Mouse (Mus musculus) liver, postnatal 0 days (tissue): ENCODE results near the gene Clstn2. TPM values are rescaled to one million over a fixed set of nuclear protein-coding genes. Genes with fewer than 3 reads are reported as not detected.

Experiments
- ATAC-seq: fragments of 200-750 bp; cut with Nextera tagmentation; 2 replicates; pipeline ENCODE4 v1.8.0; 2017; ENCODE audit warnings: mild to moderate bottlenecking, moderate library complexity
- DNase-seq: peaks from one replicate; pipeline ENCODE4 v3.0.0-alpha.2; 2016
- H3K27ac ChIP-seq: fragments of 300-500 bp; sonication (generic); 2 replicates; pipeline ENCODE4 v1.5.1; 2014; ENCODE audit warnings: antibody characterized with exemption, moderate library complexity, mild to moderate bottlenecking, low read depth
- H3K27me3 ChIP-seq: fragments of 300-500 bp; sonication (generic); 2 replicates; pipeline ENCODE4 v1.6.1; 2014; ENCODE audit warnings: low read length, control low read depth, mixed read lengths; ENCODE audit not compliant: insufficient read depth
- H3K36me3 ChIP-seq: fragments of 300-500 bp; sonication (generic); replicated peaks from 2 replicates; pipeline ENCODE4 v1.6.1; 2014; ENCODE audit warnings: mild to moderate bottlenecking, control low read depth, low read length, moderate library complexity, mixed read lengths; ENCODE audit not compliant: insufficient read depth
- H3K4me1 ChIP-seq: fragments of 300-500 bp; sonication (generic); 2 replicates; pipeline ENCODE4 v1.6.1; 2014; ENCODE audit warnings: antibody characterized with exemption, mild to moderate bottlenecking, control low read depth; ENCODE audit not compliant: insufficient read depth
- H3K4me2 ChIP-seq: fragments of 300-500 bp; sonication (generic); 2 replicates; pipeline ENCODE4 v1.6.1; 2014; ENCODE audit warnings: low read depth, mild to moderate bottlenecking, low read length, moderate library complexity, mixed read lengths
- H3K4me3 ChIP-seq: fragments of 300-500 bp; sonication (generic); 2 replicates; pipeline ENCODE4 v1.5.1; 2014; ENCODE audit warnings: low read depth, low read length
- H3K9ac ChIP-seq: fragments of 300-500 bp; sonication (generic); replicated peaks from 2 replicates; pipeline ENCODE4 v1.6.1; 2014; ENCODE audit warnings: mild to moderate bottlenecking, moderate library complexity
- H3K9me3 ChIP-seq: fragments of 300-500 bp; sonication (generic); 2 replicates; pipeline ENCODE4 v1.6.1; 2016; ENCODE audit warnings: mild to moderate bottlenecking, control low read depth, low read length, mixed read lengths
- CTCF ChIP-seq: sonication (generic); IDR thresholded peaks from 2 replicates; pipeline ENCODE4 v1.5.1; 2016; ENCODE audit warnings: antibody characterized with exemption, low read depth
- EP300 ChIP-seq: IDR thresholded peaks from 2 replicates; pipeline ENCODE4 v1.6.1; 2016; ENCODE audit warnings: antibody characterized with exemption, low read depth, mild to moderate bottlenecking
- WGBS: fragments of 180-500 bp; shearing (Covaris S2); extraction: QIAGEN DNeasy Blood & Tissue Kit; methylation state at CpG from one replicate; pipeline ENCODE4 v1.1.7; 2014; ENCODE audit not compliant: insufficient replicate concordance; 5-methylcytosine and 5-hydroxymethylcytosine counted together
- polyA plus RNA-seq: library from polyadenylated mRNA; unstranded; fragments of >200 nt; fragmentation: Nextera tagmentation; extraction: Ambion mirVana; gene quantifications from 2 replicates; pipeline ENCODE4 v1.2.1, GENCODE M21; 2015

Gene Clstn2
- polyA plus RNA-seq, 1 experiment from 2014 or later = 0.12 TPM

DNA sequence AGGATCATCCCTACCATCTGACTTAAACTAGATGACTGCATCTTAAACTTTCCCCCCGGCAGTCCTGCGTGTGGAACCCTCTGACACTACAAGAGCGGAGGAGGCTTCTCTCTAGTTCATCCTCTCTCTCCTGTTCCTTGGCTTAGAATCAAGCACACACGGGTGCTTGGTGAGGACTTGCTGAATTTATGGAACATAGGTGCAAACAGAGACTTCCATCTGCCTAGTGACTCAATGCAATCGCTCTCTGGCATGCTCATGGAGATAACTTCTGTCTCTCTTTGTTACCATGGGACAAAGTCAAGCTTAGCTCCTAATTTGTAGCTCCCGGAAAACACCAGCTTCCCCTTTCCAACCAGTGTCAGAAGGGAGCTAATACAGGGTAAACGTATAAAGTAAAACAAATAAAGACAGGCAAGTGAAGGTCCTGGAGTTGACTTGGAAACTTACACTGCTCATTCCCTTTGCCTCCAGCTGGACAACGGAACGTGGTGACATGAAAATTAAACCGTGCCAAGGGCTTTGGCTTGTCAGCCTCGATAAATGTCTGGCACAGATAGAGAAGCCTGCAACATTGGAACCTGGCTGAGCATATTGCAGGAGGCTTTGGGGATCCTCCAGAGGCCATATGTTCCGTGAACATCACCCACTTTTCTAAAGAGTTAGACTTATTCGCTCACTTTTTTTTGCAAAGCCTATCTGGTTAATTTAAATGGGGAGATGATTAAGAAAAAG lies 583.5 kb downstream of the Clstn2 start:
- Histone ChIP-seq H3K4me1 (no peaks in the 10 kb centered on the region), H3K9ac (no peak overlapping the region), H3K4me3 (no peak overlapping the region), H3K27ac (no peak overlapping the region), H3K4me2 (no peak overlapping the region), H3K9me3 (no peaks in the 10 kb centered on the region), H3K27me3 (no peaks in the 10 kb centered on the region), H3K36me3 (no peaks in the 10 kb centered on the region)
- DNase-seq (no peak), ATAC-seq (no peak)
- 70% methylated on average over 13 of the region's 13 CpGs for WGBS
- no peak for TF ChIP-seq CTCF
- TF ChIP-seq EP300 = no peak

DNA sequence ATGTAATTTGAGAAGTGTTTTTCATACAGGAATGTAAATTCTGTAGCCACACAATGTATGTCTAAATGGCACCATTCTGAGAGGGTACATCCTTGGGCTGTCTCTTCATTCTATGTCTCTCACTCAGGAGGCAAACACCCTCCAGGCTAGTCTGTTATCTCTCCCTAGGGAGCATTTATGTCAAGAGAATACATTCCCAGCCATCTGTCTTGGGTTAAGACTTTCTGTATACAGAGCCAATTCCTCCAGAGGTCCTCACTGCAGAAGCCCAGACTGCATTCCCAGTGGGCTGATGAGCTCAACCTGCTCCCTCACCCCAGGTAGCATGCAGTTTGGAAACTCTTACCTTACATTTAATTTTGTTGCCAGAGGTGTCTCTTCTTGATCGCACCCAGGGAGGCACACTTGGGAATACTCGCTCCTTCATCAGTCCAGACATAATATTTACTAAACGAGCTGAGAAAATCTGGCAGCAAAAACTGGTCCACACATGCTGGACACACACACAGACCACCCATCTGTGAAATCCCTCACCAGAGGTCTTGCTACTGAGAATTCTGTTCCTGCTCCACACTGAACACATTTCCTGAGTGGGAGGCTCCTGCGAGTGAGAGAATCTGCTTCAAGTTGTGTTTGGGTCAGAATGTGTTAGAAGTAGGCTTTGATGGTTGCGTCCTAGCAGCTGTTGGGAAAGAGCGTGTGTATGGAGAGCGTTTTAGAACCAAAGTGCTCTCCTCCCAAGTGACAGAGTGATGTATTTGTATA lies 592.9 kb downstream of the Clstn2 start:
- H3K27ac ChIP-seq = no peak overlapping the region
- H3K27me3 ChIP-seq = no peaks in the 10 kb centered on the region
- ATAC-seq = no peak

DNA sequence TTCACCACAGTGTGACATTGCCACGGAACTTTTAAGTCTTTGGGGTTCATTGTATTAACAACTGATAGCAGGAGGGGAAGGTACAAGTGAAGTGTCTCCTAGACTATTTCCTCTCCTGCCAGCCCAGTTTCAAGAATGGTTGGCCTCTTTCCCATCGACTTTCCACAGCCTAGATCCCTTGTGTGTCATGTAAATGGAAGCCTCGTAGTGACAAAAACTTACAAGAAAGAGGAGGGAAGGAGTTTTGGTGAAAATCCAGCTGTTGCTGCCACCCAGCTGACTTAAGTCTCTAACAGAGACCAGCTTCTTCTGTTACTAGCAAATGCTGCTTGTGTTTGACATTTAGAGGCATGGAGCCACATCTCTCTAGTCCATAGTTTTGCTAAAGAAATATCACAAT lies 598.3 kb downstream of the Clstn2 start:
- no peak overlapping the region for H3K4me2 ChIP-seq
- 45% methylated on average over 3 of the region's 3 CpGs for WGBS
- no peaks in the 10 kb centered on the region for H3K9me3 ChIP-seq
- DNase-seq = no peak
- no peaks in the 10 kb centered on the region for H3K4me1 ChIP-seq
- ATAC-seq = no peak
- H3K9ac ChIP-seq = no peak overlapping the region
- no peak overlapping the region for H3K4me3 ChIP-seq
- no peaks in the 10 kb centered on the region for H3K36me3 ChIP-seq
- TF ChIP-seq EP300 (no peak), CTCF (no peak)
- H3K27me3 ChIP-seq = no peaks in the 10 kb centered on the region
- no peak overlapping the region for H3K27ac ChIP-seq

More for the DNA sequence above, 592.9 kb downstream of the Clstn2 start:
- no peak for DNase-seq
- Histone ChIP-seq H3K36me3 (no peaks in the 10 kb centered on the region), H3K4me3 (no peak overlapping the region), H3K9ac (no peak overlapping the region), H3K9me3 (no peaks in the 10 kb centered on the region), H3K4me2 (no peak overlapping the region), H3K4me1 (no peaks in the 10 kb centered on the region)
- 70% methylated on average over 7 of the region's 7 CpGs for WGBS
- no peak for TF ChIP-seq EP300
- TF ChIP-seq CTCF = no peak

DNA sequence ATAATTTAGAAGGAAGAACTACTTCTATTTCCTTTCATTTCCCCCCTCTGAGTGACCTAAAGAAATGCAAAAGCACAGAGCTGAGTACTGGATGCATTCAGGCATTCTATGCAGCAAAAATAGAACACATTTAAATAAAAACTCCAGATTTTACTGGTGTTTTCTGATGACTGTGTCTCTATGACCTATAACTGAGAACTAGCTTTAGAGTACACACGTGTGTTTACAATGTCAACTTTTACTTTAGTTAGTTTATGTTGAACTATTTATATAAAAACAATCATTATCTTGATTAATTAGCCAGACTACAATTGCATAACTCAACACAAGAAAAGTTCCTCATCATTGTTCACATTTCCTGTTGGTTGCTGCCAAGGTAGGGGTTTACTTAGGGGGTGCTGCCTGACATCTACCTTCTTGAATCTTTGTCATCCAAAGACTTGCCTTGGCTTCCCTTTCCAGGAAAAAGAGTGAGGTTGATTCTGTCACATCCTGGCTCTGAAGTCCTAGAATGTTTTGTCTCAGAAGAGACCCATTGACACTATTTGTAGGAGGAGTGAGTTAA lies 603.0 kb downstream of the Clstn2 start:
- 59% methylated on average over 1 of the region's 1 CpGs for WGBS
- TF ChIP-seq EP300 = no peak
- no peak for TF ChIP-seq CTCF

DNA sequence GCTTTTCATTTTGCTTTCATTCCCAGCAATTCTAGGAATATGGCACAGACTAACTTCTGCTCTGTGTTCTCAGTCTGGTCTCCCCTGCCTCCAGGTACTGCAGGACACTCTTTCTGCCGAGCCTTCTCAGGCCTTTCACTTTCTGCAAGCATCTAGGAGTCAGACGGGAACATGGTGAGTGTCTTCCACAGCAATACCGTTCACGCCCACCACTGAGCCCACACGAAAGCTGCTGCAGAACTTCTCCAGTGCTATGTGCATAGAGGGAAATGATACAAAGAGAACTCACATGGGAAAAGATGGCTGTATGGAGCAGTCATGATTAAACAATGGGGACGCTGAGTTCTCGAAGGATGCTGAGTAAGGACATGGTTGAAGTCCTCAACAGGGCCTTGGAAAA lies 604.9 kb downstream of the Clstn2 start:
- no peaks in the 10 kb centered on the region for H3K9me3 ChIP-seq
- H3K27me3 ChIP-seq = no peaks in the 10 kb centered on the region
- no peak overlapping the region for H3K4me3 ChIP-seq
- DNase-seq (no peak), ATAC-seq (no peak)
- TF ChIP-seq CTCF (no peak), EP300 (no peak)
- H3K4me2 ChIP-seq = no peak overlapping the region
- 75% methylated on average over 7 of the region's 7 CpGs for WGBS
- H3K27ac ChIP-seq = no peak overlapping the region
- no peaks in the 10 kb centered on the region for H3K4me1 ChIP-seq
- H3K36me3 ChIP-seq = no peaks in the 10 kb centered on the region
- no peak overlapping the region for H3K9ac ChIP-seq

More for the DNA sequence above, 603.0 kb downstream of the Clstn2 start:
- no peak overlapping the region for H3K9ac ChIP-seq
- H3K27ac ChIP-seq = no peak overlapping the region
- no peaks in the 10 kb centered on the region for H3K36me3 ChIP-seq
- H3K4me2 ChIP-seq = no peak overlapping the region
- H3K27me3 ChIP-seq = no peaks in the 10 kb centered on the region
- H3K4me3 ChIP-seq = no peak overlapping the region
- ATAC-seq (no peak), DNase-seq (no peak)
- H3K9me3 ChIP-seq = no peaks in the 10 kb centered on the region
- no peaks in the 10 kb centered on the region for H3K4me1 ChIP-seq

DNA sequence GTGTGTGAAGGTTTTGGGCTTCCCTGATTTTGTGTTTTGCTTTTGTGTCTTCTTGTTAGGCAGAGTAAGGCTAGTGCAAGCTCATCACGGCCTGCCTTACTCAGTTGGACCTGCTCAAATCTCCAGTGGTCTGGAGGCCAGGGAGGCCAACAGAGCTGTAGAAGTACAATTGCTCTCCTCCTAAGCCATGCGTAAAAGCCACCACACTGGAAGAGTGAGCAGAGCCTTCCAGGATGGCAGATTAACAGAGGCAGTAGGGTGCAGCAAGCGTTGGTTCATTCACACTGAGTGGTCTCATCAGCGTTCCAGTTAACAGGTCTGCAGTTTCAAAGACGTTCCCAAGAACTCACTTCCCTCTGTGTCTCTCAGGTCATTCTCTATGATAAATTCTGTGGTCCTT lies 612.1 kb downstream of the Clstn2 start:
- Histone ChIP-seq H3K36me3 (no peaks in the 10 kb centered on the region), H3K9me3 (no peaks in the 10 kb centered on the region), H3K27me3 (no peaks in the 10 kb centered on the region), H3K27ac (no peak overlapping the region), H3K4me1 (no peaks in the 10 kb centered on the region), H3K4me3 (no peak overlapping the region), H3K4me2 (no peak overlapping the region), H3K9ac (no peak overlapping the region)
- no peak for TF ChIP-seq EP300
- TF ChIP-seq CTCF = no peak
- ATAC-seq (no peak), DNase-seq (no peak)
- 67% methylated on average over 5 of the region's 5 CpGs for WGBS
